Mouse (Mus musculus): ENCODE measurements around the gene Naa38.

Gene Naa38

GRCm38 (mm10) chr11:69395235-69395633, at the start of gene Naa38, which contains the start of gene Cyb5d1:
Gene Naa38 (plus strand): TSS chr11:69395487.
Gene Cyb5d1 (minus strand): TSS chr11:69395631.
- DNase-seq = peak; percentile 93 to 94

- DNase-seq = no peak
These were observed 48.8 kb upstream of the Naa38 start for GRCm38 (mm10) chr11:69346441-69346840.

GRCm38 (mm10) chr11:69356544-69356943, 38.7 kb upstream of the Naa38 start:
- no peak for DNase-seq

GRCm38 (mm10) chr11:69357690-69358089, 37.6 kb upstream of the Naa38 start:
- no peak for DNase-seq

GRCm38 (mm10) chr11:69362021-69362420, 33.3 kb upstream of the Naa38 start:
- DNase-seq = no peak

GRCm38 (mm10) chr11:69362479-69362878, 32.8 kb upstream of the Naa38 start:
- DNase-seq = no peak

- peak; percentile 69 to 85 for DNase-seq
These were observed 30.9 kb upstream of the Naa38 start for GRCm38 (mm10) chr11:69364376-69364775.

- peak; percentile 98 to 99 for DNase-seq
These were observed 30.4 kb upstream of the Naa38 start for GRCm38 (mm10) chr11:69364910-69365309.

GRCm38 (mm10) chr11:69365722-69366121, 29.6 kb upstream of the Naa38 start:
- DNase-seq = no peak

- peak; percentile 97 for DNase-seq
These were observed 29.0 kb upstream of the Naa38 start for GRCm38 (mm10) chr11:69366157-69366854.

GRCm38 (mm10) chr11:69366855-69367615, 28.3 kb upstream of the Naa38 start:
- DNase-seq = peak in 1 of 2 experiments; percentile 51

- DNase-seq = peak in 1 of 2 experiments; percentile 44
These were observed 27.5 kb upstream of the Naa38 start for GRCm38 (mm10) chr11:69367616-69368355.

- peak in 1 of 2 experiments; percentile 38 for DNase-seq
These were observed 26.7 kb upstream of the Naa38 start for GRCm38 (mm10) chr11:69368356-69369214.

GRCm38 (mm10) chr11:69369215-69369989, 25.9 kb upstream of the Naa38 start, which contains the start of gene Chd3:
Gene Chd3 (minus strand): TSS chr11:69369406.
- no peak for DNase-seq

- DNase-seq = no peak
These were observed 25.1 kb upstream of the Naa38 start for GRCm38 (mm10) chr11:69369990-69370816.

GRCm38 (mm10) chr11:69370817-69371215, 24.5 kb upstream of the Naa38 start:
- DNase-seq = no peak

- DNase-seq = no peak
These were observed 23.7 kb upstream of the Naa38 start for GRCm38 (mm10) chr11:69371601-69372000.

GRCm38 (mm10) chr11:69372056-69372779, 23.1 kb upstream of the Naa38 start:
- peak in 1 of 2 experiments; percentile 33 for DNase-seq

GRCm38 (mm10) chr11:69372780-69373170, 22.5 kb upstream of the Naa38 start:
- DNase-seq = no peak

Measured in kidney, adult 8-10 months (tissue).